Mouse (Mus musculus): ENCODE results near the gene Atp6v0e.

Atp6v0e gene

DNA sequence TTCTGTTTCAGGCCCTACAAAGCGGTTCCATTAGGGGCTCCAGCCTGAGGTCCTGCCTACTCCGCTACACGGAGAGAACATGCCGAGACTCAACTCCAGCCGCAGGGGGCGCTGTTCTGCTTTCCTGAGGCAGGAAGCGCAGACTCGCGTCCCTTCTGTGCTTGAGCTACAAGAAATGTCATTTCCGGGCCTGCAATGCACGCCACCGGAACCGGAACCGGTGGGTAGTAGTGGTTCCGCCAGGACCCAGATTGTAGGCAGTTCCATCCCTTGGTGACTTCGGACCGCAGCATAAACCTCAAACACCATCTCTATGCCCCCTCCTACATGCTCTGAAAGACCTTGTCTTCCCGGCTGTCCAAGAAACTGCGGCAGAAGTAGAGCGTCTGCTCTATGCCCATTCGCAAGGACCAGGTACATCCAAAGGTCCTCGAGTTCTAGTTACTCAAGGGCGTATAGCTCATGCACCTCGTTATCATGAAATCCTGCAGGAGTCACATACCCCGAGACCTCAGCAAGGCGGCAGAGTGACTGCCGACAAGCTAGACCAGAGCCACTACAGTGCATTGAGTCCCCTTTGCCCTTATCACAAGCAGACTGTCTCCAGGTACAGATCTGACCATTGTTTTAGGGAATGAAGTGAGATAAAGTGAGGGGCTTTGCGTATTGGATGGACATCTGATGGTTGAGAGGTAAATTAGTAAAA, at the start of gene Atp6v0e:
Atp6v0e (plus strand) TSS at position 254 of the 706 bp plus-strand sequence.
- peak; percentile 94 to 97 for DNase-seq (ENCODE audit: inconsistent age in 2 of 2, low spot score in 1 of 2)

DNA sequence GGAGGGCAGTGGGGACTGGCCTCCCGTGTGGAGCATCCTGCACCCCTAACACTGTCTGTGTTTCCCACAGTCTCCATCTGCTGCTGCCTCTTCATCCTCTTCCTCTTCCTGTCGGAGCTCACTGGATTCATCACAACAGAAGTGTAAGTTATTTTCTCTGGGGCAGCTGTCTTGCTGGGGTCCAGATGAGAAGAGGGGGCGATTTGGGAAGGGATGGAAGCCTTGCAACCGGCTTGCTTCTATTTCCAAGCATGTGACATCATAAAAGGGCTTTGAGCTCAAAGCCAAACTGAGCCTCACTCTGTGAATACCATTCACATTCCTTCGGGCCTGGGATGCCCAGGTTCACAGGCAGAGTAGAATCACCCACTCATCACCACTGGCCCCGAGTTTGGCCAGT, 48.7 kb upstream of the Atp6v0e start:
- no peak for DNase-seq (ENCODE audit: inconsistent age in 2 of 2, low spot score in 1 of 2)

DNA sequence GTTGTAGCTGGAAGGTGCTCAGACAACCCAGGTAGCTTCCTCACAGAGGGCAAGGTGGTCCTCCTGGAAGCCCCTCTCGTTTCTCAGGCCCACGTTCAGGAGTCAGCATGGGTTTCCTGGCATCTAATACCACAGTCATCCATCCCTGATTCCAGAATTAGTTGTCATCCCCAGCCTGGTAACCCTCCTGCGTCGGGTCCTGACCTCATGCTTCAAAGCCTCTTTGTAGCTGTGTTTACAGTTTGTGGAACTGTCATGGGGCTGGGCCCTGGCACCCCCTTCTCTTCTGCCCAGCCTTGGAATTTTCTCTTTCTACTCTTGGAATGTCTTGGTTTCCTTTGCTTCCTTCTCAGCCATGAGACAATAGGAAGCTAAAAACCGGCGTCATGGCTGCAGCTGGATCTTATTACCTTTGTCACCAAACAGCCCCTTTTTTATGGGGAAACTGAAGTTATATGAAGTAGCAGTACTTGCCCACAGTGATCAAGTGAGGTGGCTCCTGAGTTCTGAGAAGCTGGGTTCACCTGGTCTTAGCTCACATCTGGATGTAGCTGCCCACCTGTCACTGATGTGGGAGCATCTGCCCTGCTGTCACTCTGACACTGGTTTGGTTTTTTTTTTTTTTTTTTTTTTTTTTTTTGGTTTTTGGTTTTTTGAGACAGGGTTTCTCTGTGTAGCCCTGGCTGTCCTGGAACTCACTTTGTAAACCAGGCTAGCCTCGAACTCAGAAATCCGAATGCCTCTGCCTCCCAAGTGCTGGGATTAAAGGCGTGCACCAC, 48.1 kb upstream of the Atp6v0e start:
- DNase-seq (ENCODE audit: inconsistent age in 2 of 2, low spot score in 1 of 2) = no peak

DNA sequence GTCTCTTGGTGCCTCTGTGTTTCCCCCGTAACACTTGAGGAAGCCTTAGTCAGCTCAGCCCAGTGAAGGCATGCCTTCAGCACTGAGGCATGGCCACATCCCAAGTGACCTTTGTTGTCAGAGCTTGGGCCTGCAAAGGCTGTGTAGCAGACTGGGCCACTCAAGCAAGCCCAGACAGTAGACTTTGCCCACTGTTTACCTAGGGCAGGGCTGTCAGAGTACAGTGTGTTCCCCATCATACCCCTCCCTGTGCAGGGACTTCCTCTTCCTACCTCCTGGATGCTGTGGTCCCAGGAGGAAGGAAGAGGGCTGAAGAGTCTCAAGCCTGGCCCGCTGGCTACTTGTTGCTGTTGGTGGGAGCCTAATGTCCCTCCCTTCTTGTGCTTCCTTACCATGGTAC, 46.3 kb upstream of the Atp6v0e start:
- DNase-seq (ENCODE audit: inconsistent age in 2 of 2, low spot score in 1 of 2) = peak in 1 of 2 experiments; percentile 54

DNA sequence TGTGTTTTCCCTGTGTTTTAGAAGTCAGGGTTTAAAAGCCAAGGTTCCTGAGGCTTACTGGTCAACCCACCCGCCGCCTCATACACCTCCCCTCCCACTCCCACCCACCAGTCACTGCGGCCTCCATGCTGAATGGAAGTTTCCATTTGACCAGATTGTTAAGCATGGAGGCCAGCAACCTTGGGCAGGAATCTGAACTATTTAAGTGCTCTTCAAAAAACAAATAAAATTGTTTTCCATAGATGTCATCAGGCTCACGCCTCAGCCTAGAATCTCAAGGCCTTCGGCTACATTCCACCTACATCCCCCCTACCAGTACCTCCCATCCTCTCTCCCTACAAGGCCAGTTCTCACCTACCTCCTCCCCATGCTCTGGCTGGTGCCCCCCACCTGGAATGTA, 44.5 kb upstream of the Atp6v0e start:
- peak; percentile 45 to 77 for DNase-seq (ENCODE audit: inconsistent age in 2 of 2, low spot score in 1 of 2)

DNA sequence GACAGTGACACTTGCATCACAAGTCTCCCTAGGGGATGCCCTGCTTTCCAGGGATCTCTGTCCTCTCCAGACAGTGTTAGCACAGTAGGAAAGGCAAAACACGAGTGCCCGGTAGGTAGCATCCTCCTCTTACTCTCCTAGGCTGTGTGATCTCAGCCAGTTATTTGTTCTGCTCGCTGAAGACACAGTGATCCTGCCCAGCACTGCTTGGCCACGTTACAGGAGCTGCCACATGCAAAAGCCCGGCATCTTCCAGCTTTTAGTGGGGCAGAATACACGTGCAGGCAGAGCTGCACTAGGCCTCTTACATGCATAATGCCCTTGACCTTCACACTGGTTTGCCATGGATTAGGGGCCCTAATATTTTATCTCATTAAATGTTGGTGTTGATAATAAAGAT, 43.5 kb upstream of the Atp6v0e start:
- peak; percentile 51 to 74 for DNase-seq (ENCODE audit: inconsistent age in 2 of 2, low spot score in 1 of 2)

DNA sequence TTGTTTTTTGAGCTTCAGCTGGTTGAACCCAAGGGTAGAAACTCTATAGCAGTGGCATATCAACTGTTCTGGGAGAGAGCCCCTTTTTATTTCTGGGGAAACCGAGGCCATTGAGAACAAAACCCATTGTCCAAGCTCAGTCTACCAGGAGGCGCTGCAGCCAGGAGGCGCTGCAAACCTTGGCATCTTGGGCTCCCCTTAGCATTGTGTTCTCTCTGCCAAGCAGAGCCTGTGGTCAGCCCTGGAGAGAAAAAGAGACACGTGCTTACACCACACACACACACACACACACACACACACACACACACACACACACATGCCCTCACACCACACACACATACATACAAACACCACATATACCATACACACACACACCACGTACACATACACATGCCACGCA, 42.7 kb upstream of the Atp6v0e start:
- DNase-seq (ENCODE audit: inconsistent age in 2 of 2, low spot score in 1 of 2) = no peak

DNA sequence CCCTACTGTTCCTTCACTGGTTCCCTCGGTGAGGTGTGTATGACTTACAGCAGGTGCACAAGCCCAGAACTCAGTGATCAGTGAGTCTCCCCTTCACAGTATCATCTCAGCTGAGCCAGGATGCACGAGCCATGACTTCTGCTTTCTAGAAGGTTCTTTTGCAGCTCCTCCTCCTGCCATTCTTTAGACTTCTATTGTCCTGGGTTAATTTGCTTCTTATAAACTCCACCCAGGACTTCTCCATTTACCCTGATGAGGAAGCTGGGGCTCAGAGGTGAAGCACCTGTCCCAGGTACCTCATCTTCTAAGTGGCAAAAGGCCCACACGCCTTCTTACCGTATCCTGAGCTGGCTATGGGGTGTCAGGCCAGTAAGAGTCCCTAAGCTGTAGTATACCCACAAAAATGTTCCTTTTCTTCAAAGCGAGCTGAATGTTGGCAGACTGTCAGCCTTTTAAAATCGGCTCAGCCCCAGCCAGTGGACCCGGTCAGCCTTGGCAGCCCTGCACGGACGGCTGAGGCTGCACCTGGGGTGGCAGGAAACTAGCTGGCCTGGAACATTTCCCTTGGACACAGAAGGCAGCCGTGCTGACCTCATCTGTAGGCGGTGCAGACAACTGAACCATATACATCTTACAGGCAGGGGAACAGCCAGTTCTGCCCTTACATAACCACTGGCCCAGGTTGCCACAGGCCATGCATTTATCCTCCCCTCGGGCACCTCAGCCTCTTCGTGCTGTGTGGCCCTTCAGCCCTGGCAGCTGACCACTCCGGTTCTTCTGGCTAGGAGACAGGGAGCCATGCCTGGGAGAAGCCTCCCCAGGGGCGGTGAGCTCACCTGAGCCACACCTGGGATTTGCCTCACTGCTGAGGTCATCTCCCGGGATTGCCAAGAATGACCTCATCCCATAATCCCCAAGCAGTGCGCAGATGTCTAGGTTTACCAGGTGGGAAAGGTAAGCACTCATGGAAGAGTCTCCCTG, 42.0 kb upstream of the Atp6v0e start:
- peak; percentile 81 to 89 for DNase-seq (ENCODE audit: inconsistent age in 2 of 2, low spot score in 1 of 2)

DNA sequence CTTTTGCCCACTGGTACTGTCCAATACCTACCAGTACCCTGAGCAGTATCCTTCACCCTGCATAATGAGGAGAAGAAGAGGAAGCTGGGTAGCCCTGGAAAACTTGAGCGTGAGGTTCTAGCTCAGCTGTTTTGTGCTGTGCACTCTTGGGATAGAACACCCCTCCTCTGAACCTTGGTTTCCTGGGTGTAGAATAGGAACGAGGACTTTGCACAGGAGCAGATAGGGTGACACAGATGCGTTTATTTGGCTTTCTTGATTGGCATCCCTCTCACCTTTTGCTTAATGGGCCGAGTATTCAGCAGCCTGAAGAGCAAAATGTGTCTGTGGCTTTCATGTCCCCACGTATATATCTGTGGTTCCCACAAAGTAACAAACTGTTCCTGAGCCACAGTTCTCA, 41.1 kb upstream of the Atp6v0e start:
- DNase-seq (ENCODE audit: inconsistent age in 2 of 2, low spot score in 1 of 2) = no peak

DNA sequence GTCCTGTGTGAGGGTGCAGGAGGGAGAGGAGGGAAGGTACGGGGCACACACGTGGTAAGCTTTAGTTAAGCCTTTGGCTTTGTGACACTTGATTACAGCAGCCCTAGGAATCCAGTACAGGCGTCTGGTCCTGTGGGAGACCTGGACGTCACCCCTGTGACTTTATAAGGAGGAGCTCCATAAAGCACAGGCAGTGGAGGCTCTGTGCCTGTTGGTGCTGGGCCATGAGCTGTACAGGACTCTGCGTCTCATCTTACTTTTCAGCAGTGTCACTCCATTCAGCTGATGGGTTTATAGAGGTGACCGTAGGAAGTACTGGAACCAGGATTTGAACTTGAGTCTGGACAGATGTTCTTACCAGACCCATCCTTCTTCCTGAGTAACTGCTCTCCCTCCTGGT, 39.0 kb upstream of the Atp6v0e start:
- DNase-seq (ENCODE audit: inconsistent age in 2 of 2, low spot score in 1 of 2) = no peak

DNA sequence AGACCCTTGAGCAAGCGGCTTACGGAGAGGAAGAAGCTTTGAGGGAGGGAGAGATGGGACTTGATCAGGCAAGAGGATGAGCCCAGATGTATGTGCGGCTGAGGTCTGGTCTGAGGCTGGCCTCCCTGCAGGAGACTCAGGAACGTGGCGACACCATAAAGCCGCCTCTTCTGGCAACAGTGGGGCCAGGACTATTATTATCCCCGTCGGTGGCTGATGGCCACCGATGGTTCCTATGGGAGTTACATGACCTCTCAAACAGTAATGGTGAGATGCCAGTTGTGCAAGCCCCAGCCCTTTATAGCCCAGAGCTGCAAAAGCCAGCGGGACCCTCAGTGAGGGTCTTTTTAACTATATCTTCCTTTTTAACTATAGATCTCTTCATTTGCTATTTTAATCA, 38.0 kb upstream of the Atp6v0e start:
- DNase-seq (ENCODE audit: inconsistent age in 2 of 2, low spot score in 1 of 2) = no peak

DNA sequence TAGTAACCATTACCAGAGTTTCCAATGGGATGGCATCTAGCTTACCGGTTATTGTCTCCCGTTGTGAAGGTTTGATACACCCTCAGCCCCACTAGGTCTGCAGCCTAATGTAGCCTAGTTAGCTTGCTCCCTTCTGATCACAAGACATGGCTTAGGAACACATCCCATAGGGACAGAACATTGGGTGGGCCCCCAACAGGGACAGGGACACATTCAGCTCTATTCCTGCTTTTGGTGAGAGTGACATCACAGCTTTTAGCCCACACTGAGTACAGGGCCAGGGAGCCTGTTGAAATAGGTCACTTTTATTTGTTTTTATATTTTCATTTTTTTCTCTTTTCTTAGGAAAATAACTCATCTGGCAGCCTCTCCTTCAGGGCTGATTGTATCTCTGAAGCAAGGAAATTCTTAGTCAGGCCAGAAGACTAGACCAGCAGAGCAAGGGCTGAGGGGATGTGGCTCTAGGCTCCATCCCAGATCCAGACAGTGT, 37.5 kb upstream of the Atp6v0e start:
- no peak for DNase-seq (ENCODE audit: inconsistent age in 2 of 2, low spot score in 1 of 2)

DNA sequence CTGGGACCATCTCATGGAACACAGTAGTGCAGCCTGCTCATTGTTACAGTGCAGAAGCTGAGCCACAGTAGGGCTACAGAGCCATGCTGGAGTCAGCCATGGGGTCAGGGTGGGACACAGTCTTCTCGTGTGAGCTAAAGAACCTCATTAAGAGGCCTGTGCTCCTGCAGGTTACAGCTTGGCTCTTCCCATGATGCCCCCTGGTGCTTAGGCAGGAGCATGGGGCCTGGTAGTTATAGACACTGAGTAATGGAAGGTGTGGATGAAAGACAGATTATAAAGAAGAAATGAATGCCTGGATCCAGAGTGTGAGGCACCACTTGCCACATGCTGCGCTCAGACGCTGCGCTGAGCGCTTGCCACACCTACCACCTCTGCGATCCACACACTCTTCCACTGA, 34.6 kb upstream of the Atp6v0e start:
- DNase-seq (ENCODE audit: inconsistent age in 2 of 2, low spot score in 1 of 2) = no peak

DNA sequence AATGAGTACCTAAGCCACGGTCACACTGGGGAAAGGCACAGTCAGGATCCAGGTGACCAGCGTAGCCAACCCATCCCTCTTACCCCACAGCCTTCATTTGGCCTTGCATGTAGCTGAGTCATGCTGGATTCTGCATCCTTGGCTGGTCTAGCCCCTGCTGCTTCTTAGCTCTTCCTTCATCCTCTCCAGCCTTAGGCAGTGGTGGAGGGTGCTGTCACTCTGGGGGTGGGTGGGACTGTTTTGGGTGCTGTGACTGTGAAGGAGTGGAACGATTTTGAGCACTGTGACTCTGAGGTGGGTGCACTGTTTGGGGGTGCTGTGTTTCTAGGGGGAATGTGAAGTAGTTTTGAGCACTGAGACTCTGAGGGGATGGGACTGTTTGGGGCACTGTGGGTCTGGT, 34.1 kb upstream of the Atp6v0e start:
- DNase-seq (ENCODE audit: inconsistent age in 2 of 2, low spot score in 1 of 2) = no peak

DNA sequence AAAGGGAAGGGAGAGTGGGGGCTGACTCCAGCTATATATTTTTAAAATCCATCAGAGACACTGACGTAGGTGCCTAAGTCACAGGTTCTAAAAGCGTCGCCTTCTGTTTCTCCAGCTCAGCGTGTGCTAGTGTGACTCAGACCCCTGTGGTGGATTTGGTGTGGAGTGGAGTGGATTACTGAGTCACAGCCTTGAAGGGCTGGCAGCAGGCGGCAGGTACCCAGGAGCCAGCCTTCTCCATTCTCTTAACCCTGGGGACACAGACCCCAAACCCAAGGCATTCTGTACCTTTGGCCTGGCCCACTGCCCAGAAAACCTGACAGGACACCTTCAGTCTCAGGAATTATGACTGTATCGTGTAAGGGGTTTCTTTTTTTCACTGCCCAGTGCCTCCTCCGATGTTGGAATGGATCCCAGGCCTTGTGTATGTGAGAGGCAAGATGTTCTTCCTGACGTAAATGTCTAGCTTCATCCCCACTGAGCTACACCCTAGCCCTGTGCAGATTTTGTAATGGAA, 31.2 kb upstream of the Atp6v0e start:
- peak in 1 of 2 experiments; percentile 65 for DNase-seq (ENCODE audit: inconsistent age in 2 of 2, low spot score in 1 of 2)

DNA sequence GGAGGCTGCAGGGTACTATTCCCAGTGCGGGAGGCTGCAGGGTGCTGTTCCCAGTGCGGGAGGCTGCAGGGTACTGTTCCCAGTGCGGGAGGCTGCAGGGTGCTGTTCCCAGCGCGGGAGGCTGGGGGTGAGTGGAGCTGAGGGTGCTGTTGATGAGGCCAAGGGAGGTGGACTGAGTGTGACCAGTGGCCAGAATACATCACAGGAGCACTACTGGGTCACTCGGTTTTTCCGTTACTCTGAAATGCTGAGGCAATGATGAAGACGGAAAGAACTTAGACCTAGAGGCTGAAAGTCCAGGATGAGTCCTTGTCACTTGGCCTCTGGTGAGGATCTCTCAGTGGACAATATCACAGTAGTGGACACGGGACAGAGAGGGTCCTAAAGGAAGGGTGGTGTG, 29.8 kb upstream of the Atp6v0e start:
- no peak for DNase-seq (ENCODE audit: inconsistent age in 2 of 2, low spot score in 1 of 2)

DNA sequence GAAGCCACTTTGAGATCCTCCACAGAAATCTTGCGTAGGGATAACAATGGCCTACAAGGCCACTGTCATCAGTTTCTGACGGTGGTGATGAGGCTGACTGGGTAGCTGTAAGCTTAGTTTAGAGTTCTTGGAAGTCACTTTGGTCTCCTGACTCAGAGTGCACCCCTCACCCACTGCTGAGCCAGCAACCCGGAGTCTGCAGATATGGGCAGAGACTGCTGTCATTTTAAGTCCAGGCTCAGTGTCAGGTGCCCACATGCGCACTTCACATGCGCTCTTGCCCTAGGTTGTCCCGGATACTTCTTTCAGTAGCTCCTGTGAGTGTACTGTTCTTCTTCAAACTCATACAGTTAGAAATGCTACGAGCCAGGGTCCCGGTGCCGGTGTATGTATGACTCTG, 29.1 kb upstream of the Atp6v0e start:
- no peak for DNase-seq (ENCODE audit: inconsistent age in 2 of 2, low spot score in 1 of 2)

DNA sequence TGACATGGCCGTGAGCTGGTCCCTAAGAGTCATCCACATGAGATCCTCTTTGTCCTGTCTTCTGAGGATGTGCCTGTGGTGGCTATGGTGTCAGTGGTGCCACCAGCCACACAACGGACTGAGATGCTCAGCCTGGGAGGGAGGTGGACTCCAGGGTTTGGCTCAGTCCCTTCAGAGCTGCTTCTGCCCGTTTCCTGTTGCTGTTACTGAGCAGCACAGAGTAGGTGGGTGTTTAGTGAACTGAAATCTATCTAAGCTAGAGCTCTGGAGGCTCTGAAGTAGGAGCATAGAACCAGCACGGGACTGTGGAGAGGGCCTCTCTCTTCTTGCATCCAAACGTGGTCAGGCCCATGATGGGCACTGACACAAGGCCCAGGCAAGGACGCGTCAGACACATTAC, 28.5 kb upstream of the Atp6v0e start:
- no peak for DNase-seq (ENCODE audit: inconsistent age in 2 of 2, low spot score in 1 of 2)

DNA sequence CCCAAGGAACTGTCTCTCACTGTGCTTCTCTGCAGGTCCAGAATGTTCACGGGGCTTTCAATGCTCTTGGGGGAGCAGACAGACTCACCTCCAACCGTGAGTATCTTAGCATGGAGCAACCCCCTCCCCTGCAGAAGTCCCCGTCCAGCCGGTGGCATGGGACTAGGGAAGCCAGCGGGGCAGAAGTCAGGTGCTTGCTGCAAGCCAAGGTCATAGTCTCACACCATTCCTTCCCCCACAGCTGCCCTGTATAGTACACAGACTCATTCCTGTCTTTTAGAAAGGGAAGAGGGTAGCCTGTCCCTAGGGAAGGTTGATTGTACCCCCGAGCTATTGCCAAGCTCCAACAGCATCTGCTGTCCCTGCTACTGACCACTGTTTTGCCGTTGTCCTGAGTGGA, 27.1 kb upstream of the Atp6v0e start:
- DNase-seq (ENCODE audit: inconsistent age in 2 of 2, low spot score in 1 of 2) = no peak

DNA sequence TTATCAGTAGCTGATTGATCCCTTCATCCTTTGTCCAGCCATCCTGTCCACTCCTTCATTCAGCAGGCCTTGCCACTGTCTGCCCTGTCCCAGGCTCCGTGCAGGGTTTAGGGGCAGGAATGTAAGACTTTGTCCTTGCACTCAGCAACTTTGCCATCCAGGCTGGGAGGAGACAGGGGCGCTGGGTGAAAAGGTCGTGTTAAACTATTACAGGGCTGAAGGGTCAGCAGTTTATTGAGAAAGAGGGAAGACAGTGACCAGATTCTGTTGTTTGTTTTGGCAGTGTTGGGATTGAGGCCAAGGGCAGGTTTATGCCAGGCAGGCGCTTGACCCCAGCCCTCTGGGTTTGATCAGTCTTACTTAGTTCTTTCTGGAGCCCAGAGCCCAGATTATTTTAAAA, 25.2 kb upstream of the Atp6v0e start:
- DNase-seq (ENCODE audit: inconsistent age in 2 of 2, low spot score in 1 of 2) = peak; percentile 73 to 90

DNA sequence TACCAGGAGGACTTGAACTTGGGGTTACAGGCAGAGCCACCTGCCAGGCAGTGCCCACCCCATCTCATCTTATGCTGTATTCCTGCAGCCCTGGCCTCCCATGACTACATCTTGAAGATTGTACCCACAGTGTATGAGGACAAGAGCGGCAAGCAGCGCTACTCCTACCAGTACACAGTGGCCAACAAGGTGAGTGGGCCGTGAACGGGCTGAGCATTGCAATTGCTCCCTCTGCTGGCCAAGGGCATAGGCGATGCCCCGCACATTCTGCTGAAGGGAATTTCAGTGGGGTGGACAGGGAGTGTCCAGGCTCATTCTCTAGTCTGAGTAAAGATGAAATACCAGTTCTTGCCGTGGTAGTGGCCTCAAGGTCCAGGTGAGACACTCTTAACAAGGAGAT, 24.4 kb upstream of the Atp6v0e start:
- peak; percentile 85 to 95 for DNase-seq (ENCODE audit: inconsistent age in 2 of 2, low spot score in 1 of 2)

Measured in adrenal gland, adult (tissue).